Mouse (Mus musculus) ES-Bruce4 (cell line): ENCODE data around the gene Nrgn.

Experiments
- CTCF ChIP-seq: IDR thresholded peaks from one replicate; pipeline ENCODE4 v1.8.1; 2011; ENCODE audit warnings: low read depth, low read length
- EP300 ChIP-seq: IDR thresholded peaks from 2 replicates; pipeline ENCODE4 v1.6.1; 2011; ENCODE audit warnings: low read depth, low read length; ENCODE audit not compliant: insufficient read depth
- POLR2A ChIP-seq: IDR thresholded peaks from one replicate; pipeline ENCODE4 v1.8.1; 2011; ENCODE audit warnings: low read length; ENCODE audit not compliant: insufficient read depth

DNA sequence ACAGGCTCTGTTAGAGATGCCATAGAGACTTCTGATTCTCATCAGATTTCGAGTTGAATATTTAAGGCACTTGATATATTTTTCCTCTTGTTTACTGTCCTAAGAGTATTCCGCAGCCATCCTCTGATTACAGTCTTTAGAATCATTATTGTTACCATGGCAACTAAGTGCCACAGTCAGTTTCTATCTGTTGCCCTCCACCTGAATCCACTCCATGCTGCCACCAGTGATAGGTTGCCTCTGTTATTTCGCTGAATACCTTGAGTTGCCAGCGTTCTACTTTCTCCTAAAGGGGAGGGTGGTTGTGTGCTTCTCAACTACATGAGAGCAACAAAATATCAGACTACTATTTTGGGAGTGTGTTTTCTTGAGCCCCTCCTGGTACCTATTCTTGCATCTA lies 34.0 kb upstream of the Nrgn start:
- no peak for TF ChIP-seq POLR2A
- no peak for TF ChIP-seq EP300
- TF ChIP-seq CTCF, result no peak
